Mouse (Mus musculus) lung, embryonic 14.5 days (tissue): ENCODE data around the gene Krt80. TPM values are rescaled to one million over a fixed set of nuclear protein-coding genes. Genes with fewer than 3 reads are reported as not detected.
A peak's percentile ranks its signal among the peaks of the same experiment; 100 is the strongest.

Experiments used
- ATAC-seq: fragments of 200-750 bp; cut with Nextera tagmentation; 2 replicates; pipeline ENCODE4 v1.8.0; 2017; ENCODE audit warnings: mild to moderate bottlenecking, moderate TSS enrichment, moderate library complexity; ENCODE audit not compliant: insufficient read depth
- DNase-seq: peaks from one replicate; pipeline ENCODE4 v3.0.0-alpha.2; 2015
- H3K27ac ChIP-seq: fragments of 300-500 bp; sonication (generic); 2 replicates; pipeline ENCODE4 v1.5.1; 2014; ENCODE audit warnings: low read depth, mild to moderate bottlenecking, moderate library complexity
- H3K27me3 ChIP-seq: fragments of 300-500 bp; sonication (generic); 2 replicates; pipeline ENCODE4 v1.6.1; 2014; ENCODE audit warnings: low read length, control low read depth; ENCODE audit not compliant: insufficient read depth
- H3K36me3 ChIP-seq: fragments of 300-500 bp; sonication (generic); 2 replicates; pipeline ENCODE4 v1.6.1; 2014; ENCODE audit warnings: control low read depth; ENCODE audit not compliant: insufficient read depth
- H3K4me1 ChIP-seq: fragments of 300-500 bp; sonication (generic); 2 replicates; pipeline ENCODE4 v1.6.1; 2014; ENCODE audit warnings: antibody characterized with exemption, control low read depth; ENCODE audit not compliant: insufficient read depth
- H3K4me2 ChIP-seq: fragments of 300-500 bp; sonication (generic); 2 replicates; pipeline ENCODE4 v1.6.1; 2014; ENCODE audit warnings: mild to moderate bottlenecking
- H3K4me3 ChIP-seq: fragments of 300-500 bp; sonication (generic); 2 replicates; pipeline ENCODE4 v1.5.1; 2014; ENCODE audit warnings: low read depth, low read length
- H3K9ac ChIP-seq: fragments of 300-500 bp; sonication (generic); 2 replicates; pipeline ENCODE4 v1.6.1; 2014
- H3K9me3 ChIP-seq: fragments of 300-500 bp; sonication (generic); 2 replicates; pipeline ENCODE4 v1.6.1; 2016; ENCODE audit warnings: low read depth, low read length, control low read depth
- CTCF ChIP-seq: IDR thresholded peaks from 2 replicates; pipeline ENCODE4 v1.5.1; 2016; ENCODE audit warnings: antibody characterized with exemption, low read depth
- WGBS: fragments of 180-500 bp; shearing (Covaris S2); extraction: QIAGEN DNeasy Blood & Tissue Kit; methylation state at CpG from one replicate; pipeline ENCODE4 v1.1.7; 2014; 5-methylcytosine and 5-hydroxymethylcytosine counted together
- polyA plus RNA-seq: library from polyadenylated mRNA; unstranded; fragments of >200 nt; fragmentation: Nextera tagmentation; extraction: Ambion mirVana; gene quantifications from 2 replicates; pipeline ENCODE4 v1.2.1, GENCODE M21; 2014

Krt80 gene
- polyA plus RNA-seq, 1 experiment from 2014 or later: 1.5 TPM

- Histone ChIP-seq H3K9ac (no peak overlapping the region), H3K9me3 (no peaks in the 10 kb centered on the region), H3K4me3 (no peak overlapping the region), H3K27me3 (no peaks in the 10 kb centered on the region), H3K27ac (no peak overlapping the region), H3K36me3 (no peaks in the 10 kb centered on the region), H3K4me2 (no peak overlapping the region), H3K4me1 (no peaks in the 10 kb centered on the region)
- 2% methylated on average over 2 of the region's 2 CpGs for WGBS
- peak; percentile 98 for TF ChIP-seq CTCF
- DNase-seq: peak; percentile 94
- peak; percentile 81 for ATAC-seq
Observed at GRCm38 (mm10) chr15:101339537-101339936, 30.4 kb downstream of the Krt80 start.

GRCm38 (mm10) chr15:101338359-101338758 is 31.6 kb downstream of the Krt80 start:
- 72% methylated on average over 4 of the region's 4 CpGs for WGBS
- Histone ChIP-seq H3K4me2 (no peak overlapping the region), H3K9ac (no peak overlapping the region)

GRCm38 (mm10) chr15:101336474-101337174 is 33.3 kb downstream of the Krt80 start:
- H3K9ac ChIP-seq: 0 out of 2 replicates have a peak overlapping the region, but pooled peaks have one; percentile 9
- DNase-seq: peak; percentile 50
- H3K4me1 ChIP-seq: no peaks in the 10 kb centered on the region
- no peaks in the 10 kb centered on the region for H3K36me3 ChIP-seq
- no peak overlapping the region for H3K4me3 ChIP-seq
- no peaks in the 10 kb centered on the region for H3K9me3 ChIP-seq
- no peak for TF ChIP-seq CTCF
- peak; percentile 44; the same call in 1 of the 2 replicates for ATAC-seq
- H3K27ac ChIP-seq: peak overlapping the region; percentile 82
- peak overlapping the region; percentile 31; the same call in 1 of the 2 replicates for H3K4me2 ChIP-seq
- 34% methylated on average over 24 of the region's 24 CpGs for whole genome bisulfite sequencing
- no peaks in the 10 kb centered on the region for H3K27me3 ChIP-seq

More at GRCm38 (mm10) chr15:101338359-101338758, 31.6 kb downstream of the Krt80 start:
- ATAC-seq: no peak
- Histone ChIP-seq H3K27ac (no peak overlapping the region), H3K4me3 (no peak overlapping the region), H3K36me3 (no peaks in the 10 kb centered on the region), H3K27me3 (no peaks in the 10 kb centered on the region), H3K4me1 (no peaks in the 10 kb centered on the region), H3K9me3 (no peaks in the 10 kb centered on the region)
- DNase-seq: no peak
- no peak for TF ChIP-seq CTCF

GRCm38 (mm10) chr15:101333648-101334047 is 36.3 kb downstream of the Krt80 start:
- TF ChIP-seq CTCF: no peak

GRCm38 (mm10) chr15:101333165-101333564 is 36.8 kb downstream of the Krt80 start:
- Histone ChIP-seq H3K27ac (no peak overlapping the region; the same call in 1 of the 2 replicates), H3K4me2 (no peak overlapping the region), H3K9me3 (no peaks in the 10 kb centered on the region), H3K36me3 (no peaks in the 10 kb centered on the region), H3K27me3 (no peaks in the 10 kb centered on the region), H3K4me3 (no peak overlapping the region), H3K4me1 (no peaks in the 10 kb centered on the region), H3K9ac (no peak overlapping the region)
- TF ChIP-seq CTCF: no peak
- 8% methylated on average over 1 of the region's 1 CpGs for WGBS
- no peak for ATAC-seq
- DNase-seq: no peak

More at GRCm38 (mm10) chr15:101333648-101334047, 36.3 kb downstream of the Krt80 start:
- no peak for DNase-seq
- no peak overlapping the region for H3K9ac ChIP-seq
- WGBS: 54% methylated on average over 4 of the region's 4 CpGs
- H3K27ac ChIP-seq: no peak overlapping the region
- no peak for ATAC-seq
- H3K4me3 ChIP-seq: no peak overlapping the region
- no peaks in the 10 kb centered on the region for H3K4me1 ChIP-seq
- H3K36me3 ChIP-seq: no peaks in the 10 kb centered on the region
- H3K27me3 ChIP-seq: no peaks in the 10 kb centered on the region
- no peak overlapping the region for H3K4me2 ChIP-seq
- no peaks in the 10 kb centered on the region for H3K9me3 ChIP-seq

GRCm38 (mm10) chr15:101332370-101332769 is 37.6 kb downstream of the Krt80 start:
- no peaks in the 10 kb centered on the region for H3K9me3 ChIP-seq
- no peak for ATAC-seq
- no peak for DNase-seq

GRCm38 (mm10) chr15:101331090-101331489 is 38.9 kb downstream of the Krt80 start:
- no peak for TF ChIP-seq CTCF
- H3K27ac ChIP-seq: no peak overlapping the region
- WGBS: 53% methylated on average over 4 of the region's 4 CpGs
- no peak overlapping the region for H3K9ac ChIP-seq
- H3K4me2 ChIP-seq: no peak overlapping the region
- H3K27me3 ChIP-seq: no peaks in the 10 kb centered on the region
- DNase-seq: no peak
- H3K9me3 ChIP-seq: no peaks in the 10 kb centered on the region
- no peaks in the 10 kb centered on the region for H3K36me3 ChIP-seq
- no peak for ATAC-seq
- H3K4me1 ChIP-seq: no peaks in the 10 kb centered on the region
- no peak overlapping the region for H3K4me3 ChIP-seq

More at GRCm38 (mm10) chr15:101332370-101332769, 37.6 kb downstream of the Krt80 start:
- no peak overlapping the region for H3K27ac ChIP-seq
- H3K4me1 ChIP-seq: no peaks in the 10 kb centered on the region
- 56% methylated on average over 4 of the region's 4 CpGs for WGBS
- no peaks in the 10 kb centered on the region for H3K36me3 ChIP-seq
- H3K27me3 ChIP-seq: no peaks in the 10 kb centered on the region
- H3K4me2 ChIP-seq: no peak overlapping the region
- no peak for TF ChIP-seq CTCF
- no peak overlapping the region for H3K4me3 ChIP-seq
- H3K9ac ChIP-seq: no peak overlapping the region
